Mouse (Mus musculus): ENCODE data around the gene Smtnl2. TPM values are rescaled to one million over a fixed set of nuclear protein-coding genes. Genes with fewer than 3 reads are reported as not detected.

Gene Smtnl2
- total and polyA plus RNA-seq, 2 experiments from 2014 or later: 9.7 to 10.2 TPM

GRCm38 (mm10) chr11:72416666-72417065 lies 5.2 kb upstream of the Smtnl2 start:
- H3K4me2 ChIP-seq (ENCODE audit: low read depth): no peak overlapping the region
- no peak overlapping the region for H3K27ac ChIP-seq (ENCODE audit: low read depth, low read length)
- no peaks in the 10 kb centered on the region for H3K4me1 ChIP-seq (ENCODE audit: insufficient read depth)
- DNase-seq: no peak
- 94% methylated on average over 5 of the region's 5 CpGs for WGBS
- H3K27me3 ChIP-seq (ENCODE audit: insufficient read depth, low read length): no peaks in the 10 kb centered on the region
- no peaks in the 10 kb centered on the region for H3K36me3 ChIP-seq (ENCODE audit: insufficient read depth)
- no peak overlapping the region for H3K4me3 ChIP-seq (ENCODE audit: low read depth, low read length)
- no peak for ATAC-seq
- no peaks in the 10 kb centered on the region for H3K9me3 ChIP-seq (ENCODE audit: low read length)
- H3K9ac ChIP-seq: no peak overlapping the region
- no peak for TF ChIP-seq CTCF (IDR thresholded peaks at IDR 0.05; ENCODE audit: low read depth)

- 89% methylated on average over 8 of the region's 8 CpGs for WGBS
- Histone ChIP-seq H3K27me3 (ENCODE audit: insufficient read depth, low read length) (no peaks in the 10 kb centered on the region), H3K9ac (no peak overlapping the region), H3K4me2 (ENCODE audit: low read depth) (no peak overlapping the region), H3K36me3 (ENCODE audit: insufficient read depth) (no peaks in the 10 kb centered on the region), H3K4me3 (ENCODE audit: low read depth, low read length) (no peak overlapping the region), H3K27ac (ENCODE audit: low read depth, low read length) (no peak overlapping the region), H3K4me1 (ENCODE audit: insufficient read depth) (no peaks in the 10 kb centered on the region), H3K9me3 (ENCODE audit: low read length) (no peaks in the 10 kb centered on the region)
- no peak for TF ChIP-seq CTCF (IDR thresholded peaks at IDR 0.05; ENCODE audit: low read depth)
- no peak for DNase-seq
- ATAC-seq: no peak
Observed at GRCm38 (mm10) chr11:72415155-72415554, 3.6 kb upstream of the Smtnl2 start.

GRCm38 (mm10) chr11:72413601-72414190 lies 2.2 kb upstream of the Smtnl2 start:
- 64% methylated on average over 5 of the region's 5 CpGs for WGBS
- Histone ChIP-seq H3K4me1 (ENCODE audit: insufficient read depth) (no peaks in the 10 kb centered on the region), H3K27ac (ENCODE audit: low read depth, low read length) (no peak overlapping the region), H3K4me3 (ENCODE audit: low read depth, low read length) (no peak overlapping the region), H3K9me3 (ENCODE audit: low read length) (no peaks in the 10 kb centered on the region), H3K4me2 (ENCODE audit: low read depth) (no peak overlapping the region), H3K36me3 (ENCODE audit: insufficient read depth) (no peaks in the 10 kb centered on the region), H3K9ac (no peak overlapping the region), H3K27me3 (ENCODE audit: insufficient read depth, low read length) (no peaks in the 10 kb centered on the region)
- ATAC-seq: no peak
- no peak for TF ChIP-seq CTCF (IDR thresholded peaks at IDR 0.05; ENCODE audit: low read depth)
- DNase-seq: no peak

- H3K36me3 ChIP-seq (ENCODE audit: insufficient read depth): no peaks in the 10 kb centered on the region
- no peak overlapping the region for H3K4me3 ChIP-seq (ENCODE audit: low read depth, low read length)
- no peak for TF ChIP-seq CTCF (IDR thresholded peaks at IDR 0.05; ENCODE audit: low read depth)
- no peak overlapping the region for H3K4me2 ChIP-seq (ENCODE audit: low read depth)
- H3K27ac ChIP-seq (ENCODE audit: low read depth, low read length): no peak overlapping the region
- DNase-seq: no peak
- 74% methylated on average over 7 of the region's 7 CpGs for WGBS
- no peaks in the 10 kb centered on the region for H3K9me3 ChIP-seq (ENCODE audit: low read length)
- H3K9ac ChIP-seq: no peak overlapping the region
- ATAC-seq: no peak
- no peaks in the 10 kb centered on the region for H3K4me1 ChIP-seq (ENCODE audit: insufficient read depth)
- no peaks in the 10 kb centered on the region for H3K27me3 ChIP-seq (ENCODE audit: insufficient read depth, low read length)
Observed at GRCm38 (mm10) chr11:72413016-72413415, 1.5 kb upstream of the Smtnl2 start.

- Histone ChIP-seq H3K36me3 (ENCODE audit: insufficient read depth) (no peaks in the 10 kb centered on the region), H3K27ac (ENCODE audit: low read depth, low read length) (no peak overlapping the region), H3K27me3 (ENCODE audit: insufficient read depth, low read length) (no peaks in the 10 kb centered on the region), H3K4me1 (ENCODE audit: insufficient read depth) (no peaks in the 10 kb centered on the region), H3K4me2 (ENCODE audit: low read depth) (peak overlapping the region; percentile 85), H3K4me3 (ENCODE audit: low read depth, low read length) (peak overlapping the region; percentile 45), H3K9me3 (ENCODE audit: low read length) (no peaks in the 10 kb centered on the region), H3K9ac (peak overlapping the region; percentile 49)
- TF ChIP-seq CTCF (IDR thresholded peaks at IDR 0.05; ENCODE audit: low read depth): no peak
- DNase-seq (no peak), ATAC-seq (no peak)
- WGBS: 33% methylated on average over 9 of the region's 9 CpGs
Observed at GRCm38 (mm10) chr11:72411945-72412344, 432 bp upstream of the Smtnl2 start.

- H3K4me2 ChIP-seq (ENCODE audit: low read depth): peak overlapping the region; percentile 85
- H3K27me3 ChIP-seq (ENCODE audit: insufficient read depth, low read length): no peaks in the 10 kb centered on the region
- TF ChIP-seq CTCF (IDR thresholded peaks at IDR 0.05; ENCODE audit: low read depth): peak; percentile 42; the same call in 1 of the 2 replicates
- no peak for ATAC-seq
- no peak overlapping the region for H3K27ac ChIP-seq (ENCODE audit: low read depth, low read length)
- H3K4me3 ChIP-seq (ENCODE audit: low read depth, low read length): peak overlapping the region; percentile 45
- peak overlapping the region; percentile 49 for H3K9ac ChIP-seq
- no peaks in the 10 kb centered on the region for H3K36me3 ChIP-seq (ENCODE audit: insufficient read depth)
- H3K9me3 ChIP-seq (ENCODE audit: low read length): no peaks in the 10 kb centered on the region
- DNase-seq: no peak
- WGBS: 3% methylated on average over 25 of the region's 25 CpGs
- H3K4me1 ChIP-seq (ENCODE audit: insufficient read depth): no peaks in the 10 kb centered on the region
Observed at GRCm38 (mm10) chr11:72410521-72411092, 906 bp downstream of the Smtnl2 start.

- no peaks in the 10 kb centered on the region for H3K9me3 ChIP-seq (ENCODE audit: low read length)
- H3K4me2 ChIP-seq (ENCODE audit: low read depth): no peak overlapping the region
- WGBS: 77% methylated on average over 12 of the region's 12 CpGs
- no peak for ATAC-seq
- H3K4me3 ChIP-seq (ENCODE audit: low read depth, low read length): no peak overlapping the region
- TF ChIP-seq CTCF (IDR thresholded peaks at IDR 0.05; ENCODE audit: low read depth): no peak
- no peak overlapping the region for H3K27ac ChIP-seq (ENCODE audit: low read depth, low read length)
- H3K9ac ChIP-seq: no peak overlapping the region
- DNase-seq: no peak
- H3K4me1 ChIP-seq (ENCODE audit: insufficient read depth): no peaks in the 10 kb centered on the region
- no peaks in the 10 kb centered on the region for H3K27me3 ChIP-seq (ENCODE audit: insufficient read depth, low read length)
- H3K36me3 ChIP-seq (ENCODE audit: insufficient read depth): no peaks in the 10 kb centered on the region
Observed at GRCm38 (mm10) chr11:72409649-72410385, 1.7 kb downstream of the Smtnl2 start.

Data from forebrain, postnatal 0 days (tissue).